Comparison of ENCODE assay signal across 9 mouse cellular contexts in genomic region chr11:53456474-53457371, GRCm38 (mm10). TPM values are rescaled to one million over a fixed set of nuclear protein-coding genes. Genes with fewer than 3 reads are reported as not detected.
DNase-seq lines count a peak whose midpoint lies in the region; ATAC-seq and TF ChIP-seq lines count a peak whose summit lies in the region.
"Had no signal": no experiment of that assay in that cellular context is flagged by ENCODE, and none has a peak within 500 bp of the region (broad histone marks: within the 10 kb centered on the region; RNA-seq: fewer than 3 reads in every experiment).

Gene Gm10447 (minus strand): TSS chr11:53457110.
Gene Shroom1 (plus strand): TSS chr11:53457205.

- TF ChIP-seq CTCF in cerebellum, adult 2 months (IDR thresholded peaks at IDR 0.05; ENCODE audit: borderline replicate concordance, insufficient read depth, low read depth, low read length), result peak; percentile 31; the same call in 1 of the 2 replicates
- peak; percentile 73 for TF ChIP-seq CTCF in intestine, postnatal 0 days (IDR thresholded peaks at IDR 0.05; ENCODE audit: low read depth)
- peak; percentile 56 for TF ChIP-seq CTCF in liver, postnatal 0 days (IDR thresholded peaks at IDR 0.05; ENCODE audit: low read depth)

- DNase-seq in cerebellum, adult 2 months, result peak; percentile 51 to 62
- DNase-seq in cerebellum, adult 11-12 months, result no peak
- peak; percentile 97 for DNase-seq in heart, adult 11 months
- peak; percentile 70 for DNase-seq in liver, postnatal 0 days
- no peak for DNase-seq in B cell, adult 2 months

- peak within 1 kb of the TSS; percentile 48 for H3K4me3 ChIP-seq in cerebellum, adult 2 months (replicated peaks; ENCODE audit: insufficient read depth, low read depth, low read length)
- H3K4me3 ChIP-seq in intestine, postnatal 0 days (ENCODE audit: low read depth, low read length), result peak within 1 kb of the TSS; percentile 61
- H3K4me3 ChIP-seq in liver, postnatal 0 days (ENCODE audit: low read depth, low read length), result peak within 1 kb of the TSS; percentile 60
- peak within 1 kb of the TSS; percentile 42 for H3K4me3 ChIP-seq in neural tube, embryonic 14.5 days (ENCODE audit: low read depth, low read length)

- peak within 1 kb of the TSS; percentile 80 for H3K9ac ChIP-seq in intestine, postnatal 0 days (ENCODE audit: low read depth, low read length)
- peak within 1 kb of the TSS; percentile 67 for H3K9ac ChIP-seq in liver, postnatal 0 days (replicated peaks)
- H3K9ac ChIP-seq in neural tube, embryonic 14.5 days (replicated peaks; ENCODE audit: low read depth, low read length), result peak within 1 kb of the TSS; percentile 37

- 9% methylated on average over 42 of the region's 42 CpGs for WGBS in cerebellum, adult 2 months
- 4% methylated on average over 42 of the region's 42 CpGs for WGBS in intestine, postnatal 0 days
- WGBS in liver, postnatal 0 days (ENCODE audit: insufficient replicate concordance), result 5% methylated on average over 42 of the region's 42 CpGs
- 6% methylated on average over 42 of the region's 42 CpGs for WGBS in neural tube, embryonic 14.5 days

- no peaks in the 10 kb centered on the region for H3K9me3 ChIP-seq in intestine, postnatal 0 days (ENCODE audit: control insufficient read depth)
- H3K9me3 ChIP-seq in liver, postnatal 0 days (ENCODE audit: low read length), result no peaks in the 10 kb centered on the region
- H3K9me3 ChIP-seq in neural tube, embryonic 14.5 days (ENCODE audit: control insufficient read depth, low read length), result no peaks in the 10 kb centered on the region

- peak; percentile 74 for ATAC-seq in common myeloid progenitor, adult 5-6 weeks (replicated peaks; ENCODE audit: low read depth, poor library complexity, severe bottlenecking)
- peak; percentile 66 for ATAC-seq in intestine, postnatal 0 days
- ATAC-seq in liver, postnatal 0 days, result peak; percentile 83
- peak; percentile 24; the same call in 1 of the 2 replicates for ATAC-seq in neural tube, embryonic 14.5 days (ENCODE audit: low read depth)

- no peak within 1 kb of the TSS for H3K27ac ChIP-seq in cerebellum, adult 2 months (ENCODE audit: insufficient read depth, low read length)
- H3K27ac ChIP-seq in intestine, postnatal 0 days (ENCODE audit: low read depth, low read length), result peak within 1 kb of the TSS; percentile 66; the same call in 1 of the 2 replicates
- peak within 1 kb of the TSS; percentile 89 for H3K27ac ChIP-seq in liver, postnatal 0 days (ENCODE audit: low read depth)
- no peak within 1 kb of the TSS for H3K27ac ChIP-seq in neural tube, embryonic 14.5 days (ENCODE audit: low read depth, low read length)

- H3K4me2 ChIP-seq in intestine, postnatal 0 days (replicated peaks; ENCODE audit: low read depth), result peak within 1 kb of the TSS; percentile 96
- peak within 1 kb of the TSS; percentile 80 for H3K4me2 ChIP-seq in liver, postnatal 0 days (ENCODE audit: low read depth, low read length)
- peak within 1 kb of the TSS; percentile 62 for H3K4me2 ChIP-seq in neural tube, embryonic 14.5 days (ENCODE audit: low read depth, low read length)

- no peaks in the 10 kb centered on the region for H3K36me3 ChIP-seq in intestine, postnatal 0 days (ENCODE audit: control insufficient read depth, insufficient read depth)
- H3K36me3 ChIP-seq in liver, postnatal 0 days (replicated peaks; ENCODE audit: insufficient read depth, low read length), result no peaks in the 10 kb centered on the region
- H3K36me3 ChIP-seq in neural tube, embryonic 14.5 days (ENCODE audit: control insufficient read depth, insufficient read depth, low read length), result no peaks in the 10 kb centered on the region

- no peak for TF ChIP-seq POLR2A in cerebellum, adult 2 months (IDR thresholded peaks at IDR 0.05; ENCODE audit: borderline replicate concordance, insufficient read depth, low read length)

- peaks cover 9% of the 10 kb centered on the region for H3K4me1 ChIP-seq in cerebellum, adult 2 months (ENCODE audit: control insufficient read depth, insufficient read depth, low read length)
- no peaks in the 10 kb centered on the region for H3K4me1 ChIP-seq in intestine, postnatal 0 days (replicated peaks; ENCODE audit: control insufficient read depth, insufficient read depth, low read length)
- H3K4me1 ChIP-seq in liver, postnatal 0 days (ENCODE audit: insufficient read depth), result no peaks in the 10 kb centered on the region
- H3K4me1 ChIP-seq in neural tube, embryonic 14.5 days (ENCODE audit: control insufficient read depth, insufficient read depth, low read length), result peaks cover 7% of the 10 kb centered on the region

- TF ChIP-seq EP300 in liver, postnatal 0 days (IDR thresholded peaks at IDR 0.05; ENCODE audit: low read depth), result no peak

- no peaks in the 10 kb centered on the region for H3K27me3 ChIP-seq in cerebellum, adult 2 months (ENCODE audit: control insufficient read depth, insufficient read depth, low read length)
- no peaks in the 10 kb centered on the region for H3K27me3 ChIP-seq in intestine, postnatal 0 days (replicated peaks; ENCODE audit: control insufficient read depth, insufficient read depth, low read length)
- peaks cover 15% of the 10 kb centered on the region for H3K27me3 ChIP-seq in liver, postnatal 0 days (ENCODE audit: insufficient read depth, low read length)
- peaks cover 19% of the 10 kb centered on the region for H3K27me3 ChIP-seq in neural tube, embryonic 14.5 days (ENCODE audit: control insufficient read depth, insufficient read depth, low read length)

RNA-seq across cellular contexts. Expression of gene Gm10447, which starts in this region (rescaled TPM):
- 0.06 TPM in 1 of 2 replicates, not detected in the other for polyA plus RNA-seq in cerebellum, adult 2 months (2012; rRNA removed)
- total RNA-seq in common myeloid progenitor, adult 5-6 weeks (2017), result not detected in 2 replicates
- 0.12 and 0.23 TPM in 2 replicates for polyA plus RNA-seq in intestine, postnatal 0 days (2015; fragmentation: Nextera tagmentation; extraction: Ambion mirVana)
- polyA plus RNA-seq in liver, postnatal 0 days (2015; fragmentation: Nextera tagmentation; extraction: Ambion mirVana), result 0.06 and 0.25 TPM in 2 replicates
- polyA plus RNA-seq in neural tube, embryonic 14.5 days (2014; fragmentation: Nextera tagmentation; extraction: Ambion mirVana), result 0.14 TPM in 1 of 2 replicates, not detected in the other
- total RNA-seq: left cerebral cortex, postnatal 14 days had no signal

RNA-seq across cellular contexts. Expression of gene Shroom1, which starts in this region (rescaled TPM):
- polyA plus RNA-seq in cerebellum, adult 2 months (2012; rRNA removed), result 7.7 and 8.8 TPM in 2 replicates
- total RNA-seq in common myeloid progenitor, adult 5-6 weeks (2017), result not detected in 2 replicates
- polyA plus RNA-seq in intestine, postnatal 0 days (2015; fragmentation: Nextera tagmentation; extraction: Ambion mirVana), result 3.0 and 3.7 TPM in 2 replicates
- 5.5 TPM in 2 replicates for polyA plus RNA-seq in liver, postnatal 0 days (2015; fragmentation: Nextera tagmentation; extraction: Ambion mirVana)
- 1.8 and 2.9 TPM in 2 replicates for polyA plus RNA-seq in neural tube, embryonic 14.5 days (2014; fragmentation: Nextera tagmentation; extraction: Ambion mirVana)

Comparison
In these comparisons a context has a peak if more than half of its experiments do, and no peak if none do; other contexts are left out.
1. DNase-seq: peak in cerebellum, adult 2 months (2 of 2), heart, adult 11 months (single experiment) and liver, postnatal 0 days (single experiment); none in cerebellum, adult 11-12 months (single experiment) and B cell, adult 2 months (0 of 2).
2. Peak in ATAC-seq in common myeloid progenitor, adult 5-6 weeks; RNA of the genes that start here not detected or under 1 TPM.
3. H3K27ac ChIP-seq: peak in intestine, postnatal 0 days (single experiment) and liver, postnatal 0 days (single experiment); none in cerebellum, adult 2 months (single experiment) and neural tube, embryonic 14.5 days (single experiment).
4. ATAC-seq: peak in every context shown above with its lines; median percentile 83 in liver, postnatal 0 days; 74 in common myeloid progenitor, adult 5-6 weeks; 66 in intestine, postnatal 0 days; 24 in neural tube, embryonic 14.5 days.
5. Peak in every context shown above with its lines, with median percentiles within 50 percentile points of each other: H3K4me3 ChIP-seq, CTCF ChIP-seq, H3K4me2 ChIP-seq and H3K9ac ChIP-seq.